Mouse (Mus musculus) frontal cortex, postnatal 14 days (tissue): ENCODE measurements around the gene Esrp2.

Experiments
- DNase-seq, 2 experiments: peaks; one replicate each; pipeline ENCODE4 v3.0.0; 2022; ENCODE audit warnings: low spot score in 2 of 2

Gene Esrp2

DNA sequence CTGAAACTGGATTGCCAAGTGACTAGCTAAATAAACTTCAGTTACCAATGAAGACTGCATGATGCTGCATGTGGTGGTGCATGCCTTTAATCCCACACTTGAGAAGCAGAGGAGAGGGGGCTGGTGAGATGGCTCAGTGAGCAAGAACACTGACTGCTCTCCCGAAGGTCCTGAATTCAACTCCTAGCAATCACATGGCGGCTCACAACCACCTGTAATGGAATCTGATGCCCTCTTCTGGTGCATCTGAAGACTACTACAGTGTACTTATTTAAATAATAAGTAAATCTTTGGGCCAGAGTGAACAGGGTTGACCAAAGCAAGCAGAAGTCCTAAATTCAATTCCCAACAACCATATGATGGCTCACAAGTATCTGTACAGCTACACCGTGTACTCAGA lies 13.3 kb downstream of the Esrp2 start:
- DNase-seq = no peak

GRCm38 (mm10) chr8:106115897-106116296 lies 20.9 kb downstream of the Esrp2 start:
- no peak for DNase-seq

DNA sequence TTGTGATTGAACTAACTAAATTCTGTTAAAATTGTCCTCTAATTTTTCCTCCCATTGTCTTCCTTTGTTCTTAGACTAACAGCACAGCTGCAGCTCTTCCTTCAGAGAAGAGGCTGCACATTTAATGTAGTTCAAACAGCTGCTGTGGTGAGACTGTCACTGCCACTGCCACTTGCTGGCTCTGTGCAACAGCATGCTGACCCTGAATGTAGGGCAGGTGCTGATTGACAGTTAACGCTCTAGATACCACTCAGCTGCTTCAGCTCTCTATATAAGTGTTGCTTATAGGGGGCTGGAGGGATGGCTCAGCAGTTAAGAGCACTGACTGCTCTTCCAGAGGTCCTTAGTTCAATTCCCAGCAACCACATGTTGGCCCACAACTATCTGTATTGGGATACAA lies 24.3 kb downstream of the Esrp2 start:
- no peak for DNase-seq

DNA sequence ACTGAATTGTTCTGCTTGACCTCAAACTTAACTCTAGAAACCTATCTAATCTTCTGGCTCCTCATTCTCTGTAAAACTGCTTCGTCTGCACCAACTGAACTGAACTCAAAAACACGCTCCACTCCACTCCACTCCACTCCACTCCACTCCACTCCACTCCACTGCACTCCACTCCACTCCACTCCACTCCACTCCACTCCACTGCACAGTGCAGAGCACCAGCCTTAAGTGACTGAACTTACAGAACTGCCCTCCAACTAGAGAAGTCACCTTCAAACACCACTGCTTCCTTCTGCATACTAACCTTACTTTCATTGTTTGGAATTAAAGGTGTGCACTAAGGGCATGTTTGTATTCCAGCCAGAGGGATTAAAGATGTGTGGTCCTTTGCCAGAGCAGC lies 24.7 kb downstream of the Esrp2 start:
- no peak for DNase-seq

DNA sequence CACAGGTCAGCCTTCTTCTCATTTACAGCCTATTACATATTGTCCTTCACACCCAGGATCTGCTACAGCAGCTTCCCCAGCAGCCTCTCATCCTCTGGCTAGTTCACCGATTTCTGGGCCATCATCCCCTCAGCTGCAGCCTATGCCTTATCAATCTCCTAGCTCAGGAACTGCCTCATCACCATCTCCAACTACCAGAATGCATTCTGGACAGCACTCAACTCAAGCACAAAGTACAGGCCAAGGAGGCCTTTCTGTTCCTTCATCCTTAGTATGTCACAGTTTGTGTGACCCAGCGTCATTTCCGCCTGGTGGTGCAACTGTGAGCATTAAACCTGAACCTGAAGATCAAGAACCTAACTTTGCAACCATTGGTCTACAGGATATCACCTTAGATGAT lies 28.0 kb downstream of the Esrp2 start:
- DNase-seq = no peak

GRCm38 (mm10) chr8:106108080-106108479 lies 28.7 kb downstream of the Esrp2 start:
- DNase-seq = no peak

DNA sequence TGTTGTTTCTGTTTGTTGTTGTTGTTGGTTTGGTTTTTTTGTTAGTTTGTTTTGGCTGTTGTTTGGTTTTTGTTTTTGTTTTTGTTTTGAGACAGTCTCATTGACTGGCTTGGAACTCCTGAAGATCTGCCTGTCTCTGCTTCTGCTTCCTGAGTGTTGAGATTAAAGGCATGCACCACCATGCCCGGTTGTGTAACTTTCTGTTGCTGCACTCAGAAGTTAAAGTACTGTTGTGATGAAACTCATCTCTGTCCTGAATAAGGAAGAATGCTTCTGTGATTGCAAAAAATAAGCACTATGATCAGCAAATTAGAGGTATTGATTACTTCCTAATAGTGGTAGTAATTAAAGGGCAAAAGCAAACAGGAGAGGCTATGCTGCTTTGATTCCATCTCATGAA lies 30.6 kb downstream of the Esrp2 start:
- no peak for DNase-seq

DNA sequence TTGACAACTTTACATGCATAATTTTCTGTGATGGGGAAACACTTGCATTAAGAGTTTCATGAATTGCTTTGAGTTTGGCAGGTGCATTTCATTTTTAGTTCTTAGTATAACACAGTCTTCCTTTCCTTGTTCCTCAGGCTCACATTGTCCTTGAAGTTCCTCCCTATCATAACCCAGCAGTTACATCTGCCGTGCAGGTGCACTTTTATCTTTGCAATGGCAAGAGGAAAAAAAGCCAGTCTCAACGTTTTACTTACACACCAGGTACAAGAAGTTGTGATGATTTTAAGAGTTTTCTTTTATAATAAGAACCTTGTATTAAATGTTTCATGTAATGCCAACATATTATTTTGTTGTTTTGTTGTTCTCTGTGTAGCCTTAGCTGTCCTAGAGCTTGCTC lies 32.9 kb downstream of the Esrp2 start:
- no peak for DNase-seq

DNA sequence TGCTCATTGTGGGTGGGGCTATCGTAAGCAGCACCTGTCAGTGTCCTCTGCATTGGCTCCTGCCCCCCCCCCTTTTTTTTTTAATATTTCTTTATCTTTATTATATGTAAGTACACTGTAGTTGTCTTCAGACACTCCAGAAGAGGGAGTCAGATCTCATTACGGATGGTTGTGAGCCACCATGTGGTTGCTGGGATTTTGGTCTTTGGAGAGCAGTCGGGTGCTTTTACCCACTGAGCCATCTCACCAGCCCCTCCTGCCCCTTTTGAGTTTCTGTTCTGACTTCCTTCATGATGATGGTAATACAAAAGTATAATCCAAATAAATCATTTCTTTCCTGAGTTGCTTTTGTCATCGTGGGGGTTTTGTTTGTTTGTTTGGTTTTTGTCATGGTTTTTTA lies 34.5 kb downstream of the Esrp2 start:
- no peak for DNase-seq
